Mouse (Mus musculus) thymus, postnatal 25 days (tissue): ENCODE measurements around the gene Cbfa2t3.

Experiments
- DNase-seq: peaks from one replicate; pipeline ENCODE4 v3.0.0; 2022

Gene Cbfa2t3

GRCm38 (mm10) chr8:122685097-122685861 lies 13.6 kb downstream of the Cbfa2t3 start:
- no peak for DNase-seq

GRCm38 (mm10) chr8:122682820-122683219 lies 16.1 kb downstream of the Cbfa2t3 start:
- no peak for DNase-seq

DNA sequence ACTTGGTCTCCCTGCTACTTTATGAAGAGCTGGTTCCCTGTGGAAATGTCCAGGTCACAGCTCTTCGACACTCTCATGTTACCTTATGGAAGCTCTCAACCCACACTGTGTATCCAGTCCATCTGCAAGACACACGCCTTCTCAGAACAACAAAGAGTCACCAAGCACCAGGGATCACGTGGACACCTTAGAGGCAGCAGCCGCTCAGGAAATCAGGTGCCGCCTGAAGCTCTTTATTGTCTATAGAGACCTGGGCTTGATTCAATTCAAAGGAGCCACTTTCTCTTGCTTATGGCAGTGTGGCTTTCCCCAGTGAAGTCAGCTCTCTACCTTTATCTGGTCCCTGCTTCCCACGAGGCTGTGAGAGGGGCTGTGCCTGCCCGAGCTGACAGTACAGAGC lies 18.7 kb downstream of the Cbfa2t3 start:
- DNase-seq = peak; percentile 50

DNA sequence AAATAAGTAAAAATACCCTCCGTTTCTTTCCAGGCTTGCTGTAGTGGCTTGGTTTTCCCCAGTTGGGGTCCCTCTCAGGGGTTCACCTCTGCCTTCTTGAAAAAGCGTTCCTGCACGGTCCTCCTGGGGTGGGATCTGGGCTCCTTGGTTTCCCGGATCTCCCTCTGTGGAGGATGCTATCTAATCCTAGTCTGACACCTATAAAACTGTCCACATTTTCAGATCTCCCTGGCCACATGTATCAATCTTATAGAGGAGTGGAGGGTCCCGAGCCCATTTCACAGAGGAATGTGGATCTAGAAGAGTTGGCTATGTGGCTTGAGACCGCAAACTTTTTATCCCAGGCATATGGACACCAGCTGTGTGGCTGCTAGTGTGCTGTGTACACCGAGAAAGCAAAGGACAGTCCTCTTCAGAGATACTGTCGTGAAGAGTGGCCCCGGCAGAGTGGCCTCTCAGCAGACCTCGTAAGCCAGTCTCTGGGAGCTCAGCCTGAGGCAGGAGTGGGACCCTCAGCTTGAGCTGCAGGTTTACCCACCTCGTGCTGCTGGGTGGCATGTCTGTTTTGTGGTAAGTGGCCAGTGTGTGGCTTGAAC lies 19.5 kb downstream of the Cbfa2t3 start:
- no peak for DNase-seq

DNA sequence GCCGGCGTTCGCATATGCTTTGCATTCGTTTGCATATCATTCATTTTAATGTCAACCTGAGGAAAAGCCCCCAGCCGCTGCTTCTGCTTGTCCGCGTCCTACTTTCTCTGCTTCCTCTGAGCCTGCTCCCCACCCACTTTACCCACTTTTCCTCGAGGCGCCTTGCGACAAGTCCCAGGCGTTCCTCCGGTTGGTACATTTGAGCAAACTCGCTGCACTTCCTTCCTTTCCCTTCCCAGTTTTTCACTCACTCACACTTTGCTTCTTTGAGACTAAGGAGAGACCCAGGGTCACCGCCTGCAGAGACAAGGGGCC lies 20.1 kb downstream of the Cbfa2t3 start:
- DNase-seq = no peak

- DNase-seq = peak; percentile 95
These were observed 20.6 kb downstream of the Cbfa2t3 start for GRCm38 (mm10) chr8:122678061-122678895.

DNA sequence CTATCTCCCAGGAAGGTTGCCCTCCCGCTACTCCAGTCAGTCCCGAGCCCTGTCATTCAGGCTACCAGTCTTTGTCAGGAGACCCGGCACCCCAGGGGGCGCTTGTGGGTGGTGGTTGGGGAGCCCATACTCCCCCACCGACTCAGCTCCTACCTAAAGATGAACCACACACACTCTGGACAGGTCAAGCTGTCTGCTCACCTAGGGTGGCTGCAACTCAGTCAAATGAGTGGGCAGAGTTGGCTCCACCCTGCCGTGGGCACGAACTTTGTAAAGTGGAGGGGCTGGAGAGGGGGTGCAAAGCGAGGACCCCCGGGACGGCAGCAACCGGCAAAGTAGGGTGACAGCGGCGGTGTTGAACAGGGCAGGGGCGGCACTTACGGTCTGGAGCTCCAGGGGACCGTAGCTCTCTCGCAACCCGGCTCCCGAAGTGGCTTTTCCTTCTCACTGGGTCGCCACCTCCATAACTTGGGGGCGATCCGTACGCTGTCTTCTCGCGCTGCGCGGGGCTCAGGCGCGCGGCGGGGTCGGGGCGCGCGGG lies 21.4 kb downstream of the Cbfa2t3 start:
- DNase-seq = peak; percentile 88

- DNase-seq = peak; percentile 22
These were observed 22.1 kb downstream of the Cbfa2t3 start for GRCm38 (mm10) chr8:122676621-122677480.

- no peak for DNase-seq
These were observed 23.1 kb downstream of the Cbfa2t3 start for GRCm38 (mm10) chr8:122675596-122676420.

- no peak for DNase-seq
These were observed 23.9 kb downstream of the Cbfa2t3 start for GRCm38 (mm10) chr8:122674999-122675398.

DNA sequence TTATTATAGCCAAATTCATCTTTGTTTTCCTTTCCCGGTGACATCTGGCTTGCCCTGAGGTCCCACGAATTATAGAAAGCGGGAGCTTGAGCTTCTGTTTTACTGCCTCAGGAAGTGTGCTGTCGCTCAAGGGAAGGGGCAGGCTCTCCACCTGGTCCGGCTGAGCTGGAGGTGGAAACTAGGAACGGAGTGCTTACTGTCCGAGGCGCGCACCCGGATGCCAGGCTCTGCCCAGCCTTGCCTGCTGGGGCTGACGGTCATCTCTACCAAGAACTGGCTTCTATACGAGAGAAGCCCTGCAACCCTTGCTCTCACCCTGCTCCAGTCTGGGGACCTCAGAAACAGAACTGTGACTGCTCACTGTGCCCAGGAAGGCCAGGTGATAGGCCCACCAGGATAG lies 24.9 kb downstream of the Cbfa2t3 start:
- DNase-seq = no peak

GRCm38 (mm10) chr8:122671894-122672293 lies 27.0 kb downstream of the Cbfa2t3 start:
- DNase-seq = no peak

DNA sequence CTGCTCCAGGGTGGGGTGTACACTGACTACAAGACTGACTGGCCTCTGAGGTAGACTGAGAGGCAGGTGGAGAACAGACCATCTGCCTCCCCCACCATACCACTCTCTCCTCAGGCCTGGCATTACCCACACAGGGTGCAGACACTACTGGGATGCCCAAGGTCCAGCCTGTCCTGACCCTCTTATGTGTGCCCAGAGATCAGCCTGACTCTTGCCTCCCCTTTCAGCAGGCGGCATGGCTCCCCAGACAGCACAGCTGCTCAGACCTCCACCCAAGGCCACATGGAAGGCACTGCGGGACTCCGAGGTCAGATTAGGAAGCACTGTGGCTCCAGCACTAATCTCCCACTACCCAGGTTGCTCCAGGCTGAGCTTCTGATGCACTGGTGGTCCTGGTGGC lies 28.2 kb downstream of the Cbfa2t3 start:
- DNase-seq = no peak

GRCm38 (mm10) chr8:122670001-122670400 lies 28.9 kb downstream of the Cbfa2t3 start:
- DNase-seq = no peak

DNA sequence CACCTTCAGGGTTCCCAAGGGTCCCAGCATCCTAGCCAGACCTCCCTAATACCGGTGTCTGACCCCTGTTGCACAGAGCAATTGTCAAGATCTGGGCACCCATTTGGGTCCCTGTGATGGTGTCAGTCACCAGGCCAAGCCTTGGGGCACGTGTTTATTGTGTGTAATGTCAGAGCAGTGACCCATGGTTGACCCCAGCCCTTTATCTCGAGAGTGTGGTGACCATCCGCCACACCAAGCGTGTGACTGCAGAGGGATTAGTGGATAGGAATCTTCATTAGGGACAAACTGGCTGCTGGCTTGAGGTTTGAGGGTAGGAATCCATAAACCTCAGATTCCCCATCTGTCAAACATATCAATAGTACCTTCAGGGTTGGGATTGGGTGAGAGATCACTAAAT lies 29.5 kb downstream of the Cbfa2t3 start:
- DNase-seq = no peak

GRCm38 (mm10) chr8:122667854-122668253 lies 31.1 kb downstream of the Cbfa2t3 start:
- DNase-seq = no peak

GRCm38 (mm10) chr8:122666827-122667226 lies 32.1 kb downstream of the Cbfa2t3 start:
- peak; percentile 71 for DNase-seq

GRCm38 (mm10) chr8:122666338-122666764 lies 32.6 kb downstream of the Cbfa2t3 start:
- no peak for DNase-seq

- DNase-seq = no peak
These were observed 33.1 kb downstream of the Cbfa2t3 start for GRCm38 (mm10) chr8:122665667-122666316.

- DNase-seq = no peak
These were observed 33.7 kb downstream of the Cbfa2t3 start for GRCm38 (mm10) chr8:122665221-122665620.

DNA sequence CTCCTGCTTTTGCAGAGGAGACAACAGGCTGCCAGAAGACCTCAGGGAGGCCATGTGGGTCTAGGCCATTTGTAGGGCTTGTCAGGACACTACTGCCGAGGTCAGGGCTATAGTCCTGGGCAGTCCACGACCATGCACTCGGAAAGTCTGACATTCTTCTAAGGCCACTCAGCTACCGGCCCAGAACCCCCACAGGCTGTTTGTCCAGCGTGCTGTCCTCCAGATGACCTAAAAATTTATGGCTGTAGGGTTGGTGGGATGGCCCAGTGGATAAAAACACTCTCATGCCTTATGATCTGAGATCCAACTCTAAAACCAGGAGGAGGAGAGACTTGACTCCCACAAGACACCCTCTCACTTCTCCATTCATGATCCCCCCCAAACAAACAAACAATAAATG lies 35.2 kb downstream of the Cbfa2t3 start:
- no peak for DNase-seq
